10 mouse cellular contexts compared by ENCODE assay signal in genomic region chr1:106818323-106818722, GRCm38 (mm10). TPM values are rescaled to one million over a fixed set of nuclear protein-coding genes. Genes with fewer than 3 reads are reported as not detected.
DNase-seq lines count a peak whose midpoint lies in the region; ATAC-seq and TF ChIP-seq lines count a peak whose summit lies in the region.
"Had no signal": no experiment of that assay in that cellular context is flagged by ENCODE, and none has a peak within 500 bp of the region (broad histone marks: within the 10 kb centered on the region; RNA-seq: fewer than 3 reads in every experiment).

No protein-coding gene starts in this region.

- no peaks in the 10 kb centered on the region for H3K9me3 ChIP-seq in hindbrain, embryonic 11.5 days (ENCODE audit: control insufficient read depth, low read length)
- no peaks in the 10 kb centered on the region for H3K9me3 ChIP-seq in hindbrain, embryonic 16.5 days (ENCODE audit: control insufficient read depth, low read length)
- H3K9me3 ChIP-seq in G1E (replicated peaks), result no peaks in the 10 kb centered on the region
- no peaks in the 10 kb centered on the region for H3K9me3 ChIP-seq in forebrain, embryonic 11.5 days (ENCODE audit: control insufficient read depth, low read length)

- no peak for TF ChIP-seq CTCF in G1E (IDR thresholded peaks at IDR 0.05; ENCODE audit: low read depth, low read length)

- WGBS in hindbrain, embryonic 11.5 days, result 34% methylated on average over 4 of the region's 4 CpGs
- 20% methylated on average over 4 of the region's 4 CpGs for WGBS in hindbrain, embryonic 16.5 days
- WGBS in forebrain, embryonic 11.5 days, result 27% methylated on average over 4 of the region's 4 CpGs

- H3K4me1 ChIP-seq in hindbrain, embryonic 11.5 days (replicated peaks; ENCODE audit: control insufficient read depth, insufficient read depth, low read length), result no peaks in the 10 kb centered on the region
- H3K4me1 ChIP-seq in hindbrain, embryonic 16.5 days (ENCODE audit: control insufficient read depth, insufficient read depth, low read depth, low read length), result no peaks in the 10 kb centered on the region
- H3K4me1 ChIP-seq in G1E (ENCODE audit: insufficient read depth, low read depth, low read length), result peaks cover 5% of the 10 kb centered on the region; the same call in 1 of the 2 replicates
- H3K4me1 ChIP-seq in forebrain, embryonic 11.5 days (replicated peaks; ENCODE audit: control insufficient read depth, insufficient read depth, low read length), result no peaks in the 10 kb centered on the region

- H3K36me3 ChIP-seq in hindbrain, embryonic 11.5 days (ENCODE audit: control insufficient read depth, insufficient read depth, low read length), result no peaks in the 10 kb centered on the region
- no peaks in the 10 kb centered on the region for H3K36me3 ChIP-seq in hindbrain, embryonic 16.5 days (ENCODE audit: control insufficient read depth, insufficient read depth, low read length)
- H3K36me3 ChIP-seq in G1E (replicated peaks), result no peaks in the 10 kb centered on the region
- no peaks in the 10 kb centered on the region for H3K36me3 ChIP-seq in forebrain, embryonic 11.5 days (ENCODE audit: control insufficient read depth, insufficient read depth, low read length)

- no peak overlapping the region for H3K4me3 ChIP-seq in hindbrain, embryonic 11.5 days (ENCODE audit: low read depth, low read length)
- H3K4me3 ChIP-seq in hindbrain, embryonic 16.5 days (ENCODE audit: low read length), result no peak overlapping the region
- no peak overlapping the region for H3K4me3 ChIP-seq in G1E (ENCODE audit: low read depth, low read length)
- no peak overlapping the region for H3K4me3 ChIP-seq in forebrain, embryonic 11.5 days (ENCODE audit: low read depth, low read length)

- no peaks in the 10 kb centered on the region for H3K27me3 ChIP-seq in hindbrain, embryonic 11.5 days (ENCODE audit: control insufficient read depth, insufficient read depth, low read length)
- H3K27me3 ChIP-seq in hindbrain, embryonic 16.5 days (replicated peaks; ENCODE audit: control insufficient read depth, insufficient read depth, low read length), result no peaks in the 10 kb centered on the region
- H3K27me3 ChIP-seq in G1E (ENCODE audit: insufficient read depth, low read length), result peaks cover 9% of the 10 kb centered on the region
- H3K27me3 ChIP-seq in forebrain, embryonic 11.5 days (ENCODE audit: control insufficient read depth, insufficient read depth, low read length), result no peaks in the 10 kb centered on the region

- no peak overlapping the region for H3K27ac ChIP-seq in hindbrain, embryonic 11.5 days (ENCODE audit: low read depth, low read length)
- H3K27ac ChIP-seq in hindbrain, embryonic 16.5 days (ENCODE audit: low read depth, low read length), result no peak overlapping the region
- H3K27ac ChIP-seq in forebrain, embryonic 11.5 days (ENCODE audit: low read depth, low read length), result no peak overlapping the region

- ATAC-seq in hindbrain, embryonic 11.5 days (ENCODE audit: low FRiP score), result no peak
- ATAC-seq in hindbrain, embryonic 16.5 days, result no peak
- no peak; the same call in 1 of the 2 replicates for ATAC-seq in G1E (ENCODE audit: extremely low read depth, insufficient number of reproducible peaks, low FRiP score, poor library complexity, severe bottlenecking)
- ATAC-seq in forebrain, embryonic 11.5 days (replicated peaks; ENCODE audit: low FRiP score), result no peak

- peak; percentile 21 for DNase-seq in hindbrain, embryonic 11.5 days (ENCODE audit: low spot score)
- DNase-seq in 416B (ENCODE audit: low read depth), result peak; percentile 76
- peak; percentile 19 for DNase-seq in G1E (ENCODE audit: low spot score)
- DNase-seq in forelimb bud, embryonic 11.5 days (ENCODE audit: low read depth, low spot score), result peak; percentile 20
- DNase-seq in right cerebral cortex, adult 2 months (ENCODE audit: low spot score in 2 of 2), result no peak
- no peak for DNase-seq in forebrain, embryonic 11.5 days (ENCODE audit: low spot score)
- DNase-seq in cerebellum, adult 11-12 months, result no peak

- no peak overlapping the region for H3K9ac ChIP-seq in hindbrain, embryonic 11.5 days (ENCODE audit: low read depth, low read length)
- H3K9ac ChIP-seq in hindbrain, embryonic 16.5 days (ENCODE audit: low read depth, low read length), result no peak overlapping the region
- H3K9ac ChIP-seq in forebrain, embryonic 11.5 days (ENCODE audit: low read length), result no peak overlapping the region

- no peak overlapping the region for H3K4me2 ChIP-seq in hindbrain, embryonic 11.5 days (replicated peaks; ENCODE audit: low read depth, low read length)
- no peak overlapping the region for H3K4me2 ChIP-seq in hindbrain, embryonic 16.5 days (ENCODE audit: low read length)
- no peak overlapping the region for H3K4me2 ChIP-seq in forebrain, embryonic 11.5 days (ENCODE audit: low read depth, low read length, severe bottlenecking)

RNA-seq across cellular contexts. Expression of gene Vps4b, which starts 21.8 kb away (rescaled TPM):
- polyA plus RNA-seq in hindbrain, embryonic 11.5 days (2014; fragmentation: Nextera tagmentation; extraction: Ambion mirVana), result 70.7 and 79.0 TPM in 2 replicates
- 25.8 and 32.0 TPM in 2 replicates for polyA plus RNA-seq in hindbrain, embryonic 16.5 days (2015; fragmentation: Nextera tagmentation; extraction: Ambion mirVana)
- total RNA-seq in G1E (2014; fragmentation: Nextera tagmentation) (174 and 200 TPM in 2 replicates), G1E (2017) (159 and 219 TPM in 2 replicates)
- polyA plus RNA-seq in G1E (2012), result 51.7 and 63.5 TPM in 2 replicates
- polyA plus RNA-seq in forebrain, embryonic 11.5 days (2014; fragmentation: Nextera tagmentation; extraction: Ambion mirVana), result 70.7 and 75.4 TPM in 2 replicates

RNA-seq across cellular contexts. Expression of gene Serpinb5, which starts 42.6 kb away (rescaled TPM):
- 0.15 TPM in 1 of 2 replicates, not detected in the other for polyA plus RNA-seq in hindbrain, embryonic 11.5 days (2014; fragmentation: Nextera tagmentation; extraction: Ambion mirVana)
- polyA plus RNA-seq in hindbrain, embryonic 16.5 days (2015; fragmentation: Nextera tagmentation; extraction: Ambion mirVana), result not detected in 2 replicates
- not detected in 2 replicates for total RNA-seq in G1E (2014; fragmentation: Nextera tagmentation)
- total RNA-seq in G1E (2017), result 0.06 and 0.16 TPM in 2 replicates
- polyA plus RNA-seq in G1E (2012), result not detected in 2 replicates
- not detected in 2 replicates for polyA plus RNA-seq in forebrain, embryonic 11.5 days (2014; fragmentation: Nextera tagmentation; extraction: Ambion mirVana)
- total RNA-seq: gastrocnemius, adult 8-10 months; layer of hippocampus, adult 18-20 months had no signal

RNA-seq across cellular contexts. Expression of gene Kdsr, which starts 58.8 kb away (rescaled TPM):
- polyA plus RNA-seq in hindbrain, embryonic 11.5 days (2014; fragmentation: Nextera tagmentation; extraction: Ambion mirVana), result 9.8 and 10.3 TPM in 2 replicates
- 14.9 and 16.3 TPM in 2 replicates for polyA plus RNA-seq in hindbrain, embryonic 16.5 days (2015; fragmentation: Nextera tagmentation; extraction: Ambion mirVana)
- 15.7 and 27.1 TPM in 2 replicates for total RNA-seq in G1E (2014; fragmentation: Nextera tagmentation)
- total RNA-seq in G1E (2017), result 63.9 TPM in 2 replicates
- 5.9 and 9.3 TPM in 2 replicates for polyA plus RNA-seq in G1E (2012)
- polyA plus RNA-seq in forebrain, embryonic 11.5 days (2014; fragmentation: Nextera tagmentation; extraction: Ambion mirVana), result 8.9 and 9.0 TPM in 2 replicates

Comparison
In these comparisons a context has a peak if more than half of its experiments do, and no peak if none do; other contexts are left out.
1. DNase-seq: peak in hindbrain, embryonic 11.5 days (single experiment), 416B (single experiment), G1E (single experiment) and forelimb bud, embryonic 11.5 days (single experiment); none in right cerebral cortex, adult 2 months (0 of 2), forebrain, embryonic 11.5 days (single experiment) and cerebellum, adult 11-12 months (single experiment).